Mouse (Mus musculus): Measurements from ENCODE around the gene Bach2.

Gene Bach2

DNA sequence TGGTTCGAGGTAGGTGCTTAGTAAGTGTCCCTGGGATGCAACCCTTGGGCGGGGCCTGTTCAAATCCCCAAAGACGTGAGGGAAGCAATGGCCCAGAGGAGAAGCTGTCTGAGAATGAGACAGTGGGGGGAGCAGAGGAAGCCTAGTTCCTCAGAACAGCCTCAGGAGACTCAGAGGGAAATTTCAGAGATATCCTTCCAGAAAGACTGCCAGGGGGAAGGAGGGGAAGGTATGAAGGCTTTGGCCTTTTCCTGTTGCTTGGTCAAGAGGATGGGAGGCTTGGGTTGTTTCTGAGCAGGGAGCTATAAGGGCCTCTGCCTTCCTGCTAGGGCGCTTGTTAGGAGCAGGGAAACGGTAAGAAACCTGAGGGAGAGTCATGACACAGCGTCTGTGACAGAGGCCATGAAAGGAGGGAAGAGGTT is 137.9 kb downstream of the Bach2 start:
- in situ Hi-C loops (cut with MboI, MseI): no loop called here

DNA sequence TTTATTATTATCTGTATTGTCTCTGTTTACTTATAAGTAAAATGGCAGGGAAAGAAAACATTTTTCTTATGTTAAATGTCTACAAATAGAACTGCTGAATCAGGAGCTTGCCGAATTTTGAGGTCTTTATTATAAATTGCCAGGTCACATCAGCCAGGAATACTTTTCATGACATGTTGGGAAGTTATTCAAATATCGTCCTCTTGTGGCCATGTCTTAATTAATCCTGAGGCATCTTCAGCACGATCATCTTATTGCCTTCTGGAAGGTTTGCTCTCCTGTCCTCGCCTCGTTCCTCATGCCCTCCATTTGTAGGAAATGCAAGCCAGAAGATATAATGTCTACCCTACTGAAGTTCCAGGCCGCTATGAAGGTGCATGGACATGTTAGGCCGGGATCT is 140.5 kb downstream of the Bach2 start:
- in situ Hi-C loops (cut with MboI, MseI): no loop called here

DNA sequence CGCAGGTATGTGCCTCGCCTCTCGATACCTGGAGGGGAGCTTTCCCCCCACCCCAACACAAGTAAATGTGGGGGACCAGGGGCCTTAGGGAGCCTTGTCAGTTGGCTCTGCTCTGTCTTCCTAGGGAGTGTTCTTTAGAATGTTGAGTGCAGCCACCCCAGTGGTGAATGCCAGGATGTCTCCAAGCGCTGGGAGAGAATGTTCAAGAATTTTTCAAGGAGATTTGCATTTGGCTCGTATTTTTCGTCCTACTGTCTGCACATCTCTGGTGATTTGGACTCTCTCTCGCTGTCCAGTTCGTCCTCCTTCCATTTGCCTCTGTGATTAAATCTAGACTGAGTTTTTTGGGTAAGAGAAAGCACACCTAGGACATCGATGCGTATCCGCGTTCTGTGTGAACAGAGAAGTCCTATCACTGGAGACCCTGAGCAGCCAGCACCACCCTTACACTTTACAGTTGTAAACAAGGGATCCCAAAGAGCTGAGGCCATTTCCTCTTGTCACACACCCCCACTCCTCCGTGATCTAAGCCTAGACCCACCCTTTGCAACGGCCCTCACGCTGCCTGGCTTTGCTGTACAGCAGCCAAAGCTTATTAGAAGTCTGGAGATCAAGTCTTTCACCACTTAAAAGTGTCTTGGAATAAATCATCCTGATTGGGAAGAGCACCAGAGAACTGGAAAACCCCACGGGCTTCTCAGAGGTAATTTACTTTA is 143.2 kb downstream of the Bach2 start:
- in situ Hi-C loops (cut with MboI, MseI): no loop called here

DNA sequence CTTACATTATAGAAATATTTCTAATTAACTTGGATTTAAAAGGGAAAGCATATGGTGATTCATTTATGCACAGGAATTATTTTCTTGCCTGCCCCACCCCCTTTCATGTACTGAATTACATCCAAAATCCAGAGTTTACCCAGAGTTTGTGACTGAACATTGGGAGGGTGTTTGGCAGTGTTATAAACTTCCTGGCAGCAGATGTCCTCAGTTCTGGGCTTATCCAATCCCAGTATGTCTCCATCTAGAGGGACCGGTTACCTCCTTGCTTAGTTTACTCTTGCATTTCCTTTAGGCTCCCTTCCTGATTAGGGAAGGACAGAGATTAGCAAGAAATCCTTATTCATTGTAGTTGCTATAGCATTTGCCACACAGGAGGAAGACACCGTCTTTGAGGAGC is 146.5 kb downstream of the Bach2 start:
- in situ Hi-C loops (cut with MboI, MseI): loop anchor here (5.0 kb wide), 1 partner anchor 37 kb away; no protein-coding TSS in a partner anchor

DNA sequence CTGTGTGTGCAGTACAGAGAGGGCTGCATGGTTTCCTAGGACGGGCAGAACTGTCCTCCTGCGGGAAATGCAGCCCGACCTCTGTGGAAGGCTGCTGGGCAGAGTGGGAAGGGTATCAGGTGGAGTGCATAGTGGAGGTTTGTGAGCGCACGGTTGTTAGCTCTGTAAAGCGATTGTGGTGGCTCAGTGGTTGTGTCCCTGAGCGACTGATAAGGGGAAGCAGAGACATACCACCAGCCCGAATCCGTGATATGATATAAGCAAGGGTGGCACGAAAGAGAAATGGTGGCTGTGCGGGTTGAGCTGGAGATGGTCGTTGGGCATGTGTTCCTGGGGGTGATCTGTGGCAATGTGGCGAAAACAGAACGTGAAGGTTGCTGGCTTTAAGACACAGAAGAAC is 147.0 kb downstream of the Bach2 start:
- in situ Hi-C loops (cut with MboI, MseI): loop anchor here (5.0 kb wide), 1 partner anchor 37 kb away; no protein-coding TSS in a partner anchor

DNA sequence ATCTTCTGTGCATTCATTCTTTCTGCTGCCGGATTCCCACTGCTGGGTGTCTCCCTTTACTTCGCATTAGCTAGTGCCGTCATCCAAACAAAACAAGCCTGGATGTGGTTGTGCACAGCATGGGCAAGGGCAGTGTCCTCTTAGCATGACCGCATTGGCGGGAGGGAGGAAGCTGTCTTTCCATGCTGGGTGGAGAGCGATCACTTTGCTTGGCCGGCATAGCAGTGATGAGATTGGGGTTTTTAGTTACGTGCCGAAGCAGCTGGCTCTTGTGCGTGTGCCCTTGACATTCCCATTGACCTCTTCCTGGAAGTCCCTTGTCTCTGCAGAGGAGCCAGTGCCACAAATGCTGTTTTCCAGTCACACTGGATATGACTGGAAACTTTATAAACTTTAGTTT is 147.7 kb downstream of the Bach2 start:
- in situ Hi-C loops (cut with MboI, MseI): loop anchor here (5.0 kb wide), 1 partner anchor 36 kb away; no protein-coding TSS in a partner anchor

DNA sequence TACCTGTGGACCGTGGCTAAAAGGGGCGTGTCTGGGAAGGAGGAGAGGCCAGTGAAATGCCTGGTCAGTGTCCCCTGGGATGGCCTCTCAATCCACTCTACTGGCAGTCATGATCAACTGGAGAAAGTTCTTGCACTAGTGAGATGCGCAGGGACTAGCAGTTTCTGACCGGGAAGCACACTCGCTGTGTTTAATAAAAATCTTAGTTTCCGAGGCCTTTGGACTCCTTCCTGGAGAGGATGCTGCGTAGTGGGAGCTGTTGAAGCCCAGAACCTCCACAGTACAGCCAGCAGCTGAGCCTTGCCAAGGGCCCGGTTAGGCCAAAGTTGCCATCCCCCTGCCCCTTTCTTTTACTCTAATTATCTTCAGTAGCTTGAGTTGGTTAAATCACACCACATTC is 148.3 kb downstream of the Bach2 start:
- in situ Hi-C loops (cut with MboI, MseI): loop anchor here (5.0 kb wide), 1 partner anchor 35 kb away; no protein-coding TSS in a partner anchor

DNA sequence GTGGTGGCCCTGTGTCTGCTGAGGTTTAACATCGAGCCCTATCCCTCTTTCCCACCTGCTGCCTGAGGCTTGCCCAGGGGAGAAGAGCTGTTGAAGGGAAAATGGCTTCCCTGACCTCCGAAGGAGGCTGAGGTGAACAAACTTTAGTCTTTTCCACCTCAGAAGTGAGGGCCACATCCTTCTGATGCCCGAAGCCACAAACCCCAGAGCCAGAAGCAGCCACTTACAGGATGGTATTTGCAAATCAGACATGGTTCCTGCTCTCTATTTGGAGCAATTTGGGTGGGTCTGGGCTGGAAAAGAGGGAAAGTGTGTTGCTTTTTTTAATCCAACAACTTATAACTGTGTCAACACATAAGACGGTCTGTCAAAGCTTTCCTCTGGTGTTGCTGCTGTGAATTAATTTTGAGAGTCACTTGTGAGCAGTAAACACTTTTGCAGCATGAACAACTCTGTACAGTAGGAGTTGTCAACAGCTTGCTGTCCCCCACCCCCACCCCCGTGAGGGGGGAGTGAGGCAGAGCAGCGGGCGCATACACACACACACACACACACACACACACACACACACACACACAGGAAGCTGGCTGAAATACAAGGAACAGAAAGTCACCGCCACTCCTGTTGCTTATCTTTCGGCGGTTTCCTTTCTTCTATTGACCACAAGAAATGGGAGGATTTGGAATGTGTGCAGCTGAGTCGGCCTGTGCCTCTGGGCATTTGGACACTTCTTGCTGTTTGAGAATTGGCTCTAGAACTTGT is 149.1 kb downstream of the Bach2 start:
- in situ Hi-C loops (cut with MboI, MseI): loop anchor here (5.0 kb wide), 1 partner anchor 35 kb away; no protein-coding TSS in a partner anchor

DNA sequence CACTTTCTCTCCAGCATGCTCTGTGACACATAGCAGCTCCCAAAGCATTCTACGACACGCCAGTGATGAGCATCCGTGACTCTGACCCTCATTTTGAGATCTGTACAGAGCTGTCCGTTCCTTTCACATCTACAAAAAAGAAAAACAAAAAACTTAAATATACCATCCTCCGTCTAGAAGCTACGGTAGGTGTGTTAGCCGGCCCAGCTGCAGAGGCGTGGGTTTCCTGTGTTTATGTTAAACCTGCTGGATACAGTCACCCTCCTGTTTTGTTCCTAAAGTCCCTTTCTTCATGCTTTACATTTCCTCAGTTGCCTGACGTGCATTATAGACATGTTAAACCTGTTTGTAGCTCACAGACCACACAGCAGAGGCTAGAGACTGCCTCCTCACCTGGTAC is 150.0 kb downstream of the Bach2 start:
- in situ Hi-C loops (cut with MboI, MseI): loop anchor here (5.0 kb wide), 1 partner anchor 34 kb away; no protein-coding TSS in a partner anchor

DNA sequence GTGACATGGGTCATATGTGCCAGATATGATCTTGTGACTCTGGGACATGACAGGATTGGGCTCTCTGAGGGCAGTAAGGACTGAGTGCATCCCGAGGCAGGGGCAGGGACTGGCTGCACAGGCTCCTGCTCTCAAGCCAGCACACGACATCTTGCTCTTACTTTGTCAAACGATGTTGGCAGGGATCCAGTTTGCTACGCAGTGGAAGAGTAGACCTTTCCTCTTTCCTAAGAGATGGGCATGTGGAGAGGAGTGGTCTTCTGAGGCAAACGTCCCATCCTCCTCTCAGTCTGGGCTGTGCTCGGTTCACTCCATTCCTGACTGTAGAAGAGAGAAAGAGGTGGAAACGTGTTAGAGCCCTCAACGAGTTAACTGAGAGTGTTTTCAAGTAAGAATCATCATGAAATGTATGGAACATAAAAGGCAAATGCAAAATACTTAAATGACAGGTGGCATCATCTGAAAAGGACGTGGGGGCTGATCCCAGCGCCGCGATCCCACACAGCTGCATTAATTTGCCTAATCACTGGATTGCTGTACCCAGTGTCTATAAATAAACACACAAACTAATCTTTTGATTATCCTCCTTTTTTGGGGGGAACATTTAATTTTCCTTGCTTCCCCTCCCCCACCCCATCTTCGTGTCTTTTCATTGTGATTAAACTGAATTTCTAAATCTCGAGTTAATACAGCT is 150.7 kb downstream of the Bach2 start:
- in situ Hi-C loops (cut with MboI, MseI): loop anchor here (5.0 kb wide), 1 partner anchor 33 kb away; no protein-coding TSS in a partner anchor

DNA sequence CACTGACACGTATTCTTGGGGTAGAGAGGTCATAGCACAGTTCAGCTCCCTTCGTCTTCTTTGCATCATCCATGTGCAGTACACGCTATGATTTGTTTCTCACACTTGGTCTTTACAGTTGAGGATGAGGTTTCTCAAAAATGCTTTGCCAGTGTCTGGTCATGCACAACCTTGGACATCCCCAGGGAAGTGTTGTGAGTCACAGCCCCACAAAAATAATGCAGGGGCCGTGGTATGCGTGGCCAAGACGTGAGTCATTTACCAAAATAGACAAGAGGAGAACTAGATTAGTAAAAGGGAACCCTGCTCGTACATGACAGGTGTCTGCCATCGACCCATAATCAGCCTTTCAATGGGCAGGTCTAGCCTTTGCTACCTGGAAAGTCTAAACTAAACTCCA is 152.7 kb downstream of the Bach2 start:
- in situ Hi-C loops (cut with MboI, MseI): no loop called here

DNA sequence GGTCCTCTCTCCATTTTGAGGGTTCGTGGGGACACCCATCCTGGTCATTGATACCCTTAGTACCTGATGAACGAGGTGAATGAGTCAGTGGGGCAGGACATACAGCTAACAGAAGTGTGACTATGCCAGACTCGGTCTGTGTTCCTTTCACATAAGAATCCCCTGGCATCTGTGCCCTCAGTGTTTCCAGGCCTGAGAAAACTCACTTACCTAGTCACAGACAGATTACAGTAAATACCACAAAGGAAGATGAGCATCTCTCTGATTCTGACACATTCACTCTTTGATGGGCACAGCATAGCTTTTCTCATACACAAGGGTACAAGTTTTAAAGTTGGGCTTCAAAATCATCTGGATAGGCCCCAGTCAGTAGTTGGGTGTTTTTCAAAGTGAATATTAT is 154.6 kb downstream of the Bach2 start:
- in situ Hi-C loops (cut with MboI, MseI): no loop called here

DNA sequence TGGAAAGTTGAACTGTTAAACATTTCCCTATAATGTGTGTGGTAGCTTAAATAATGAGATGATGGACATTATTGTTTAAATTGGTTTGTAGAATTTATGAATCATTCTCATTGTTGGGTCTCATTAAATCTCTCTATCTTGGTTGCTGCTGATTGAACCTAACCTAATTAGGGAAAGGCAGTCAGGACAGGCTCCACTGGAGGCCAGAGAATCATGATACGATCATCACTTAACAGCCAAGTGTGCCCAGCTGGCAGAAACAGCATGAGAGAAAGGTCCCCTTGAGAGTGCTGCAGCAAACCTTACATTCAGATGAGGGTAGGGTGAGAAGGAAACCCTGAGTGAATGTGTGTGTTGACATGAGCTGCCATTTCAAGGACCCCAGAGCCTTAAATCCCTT is 155.3 kb downstream of the Bach2 start:
- in situ Hi-C loops (cut with MboI, MseI): no loop called here

DNA sequence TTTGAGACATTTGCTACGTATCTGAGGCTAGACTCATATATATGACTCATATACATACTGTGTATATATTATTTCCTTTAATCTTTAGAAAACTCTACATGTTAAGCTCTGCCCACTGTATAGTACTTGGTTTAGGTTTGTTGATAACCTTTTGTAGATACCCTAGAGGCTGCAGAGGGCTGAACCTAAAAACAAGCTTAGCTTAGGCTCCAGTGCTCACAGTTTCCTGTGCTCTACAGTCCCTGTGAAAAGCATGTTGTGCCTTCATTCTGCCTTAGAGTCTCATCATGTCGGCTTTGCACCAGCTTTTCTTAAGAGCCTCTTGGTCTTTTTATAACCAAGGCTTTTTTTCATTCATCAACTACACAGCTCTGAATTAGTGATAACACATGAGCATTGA is 156.2 kb downstream of the Bach2 start:
- in situ Hi-C loops (cut with MboI, MseI): no loop called here

DNA sequence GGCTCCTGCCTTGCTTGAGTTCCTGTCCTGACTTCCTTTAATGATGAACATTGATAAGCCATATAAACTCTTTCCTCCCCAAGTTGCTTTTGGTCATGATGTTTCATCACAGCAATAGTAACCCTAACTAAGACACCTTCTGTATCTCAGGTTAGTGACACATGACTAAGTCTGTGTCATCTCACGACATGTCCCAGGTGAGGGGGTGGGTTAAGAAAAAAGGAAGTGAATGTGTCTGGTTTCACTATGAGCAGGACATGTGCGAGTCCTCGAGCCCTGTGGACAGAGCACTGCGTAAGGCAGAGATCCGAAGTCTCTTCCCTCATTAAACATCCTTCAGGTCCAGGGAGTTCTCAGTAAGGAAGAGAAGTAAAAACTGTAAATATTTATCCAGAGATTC is 162.9 kb downstream of the Bach2 start:
- in situ Hi-C loops (cut with MboI, MseI): no loop called here

DNA sequence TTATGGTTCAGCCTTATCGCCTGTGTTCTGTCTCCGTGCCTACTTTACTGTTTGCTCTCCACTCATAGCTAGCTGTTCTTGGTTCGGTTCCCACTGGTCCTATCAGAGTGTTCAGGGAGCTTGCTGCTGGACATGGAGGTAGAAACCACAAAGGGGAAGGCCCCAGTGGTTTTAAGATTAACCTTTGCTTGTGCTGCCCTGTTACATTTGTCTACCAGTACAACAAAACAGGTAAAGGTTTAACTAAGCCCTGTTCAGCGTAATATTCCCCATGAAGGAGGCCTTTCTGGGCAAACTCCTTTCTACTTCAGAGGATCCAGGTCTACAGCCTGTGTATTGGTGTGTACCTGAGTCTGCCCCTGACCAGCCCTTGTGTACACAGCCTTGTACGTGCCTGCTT is 164.9 kb downstream of the Bach2 start:
- in situ Hi-C loops (cut with MboI, MseI): no loop called here

DNA sequence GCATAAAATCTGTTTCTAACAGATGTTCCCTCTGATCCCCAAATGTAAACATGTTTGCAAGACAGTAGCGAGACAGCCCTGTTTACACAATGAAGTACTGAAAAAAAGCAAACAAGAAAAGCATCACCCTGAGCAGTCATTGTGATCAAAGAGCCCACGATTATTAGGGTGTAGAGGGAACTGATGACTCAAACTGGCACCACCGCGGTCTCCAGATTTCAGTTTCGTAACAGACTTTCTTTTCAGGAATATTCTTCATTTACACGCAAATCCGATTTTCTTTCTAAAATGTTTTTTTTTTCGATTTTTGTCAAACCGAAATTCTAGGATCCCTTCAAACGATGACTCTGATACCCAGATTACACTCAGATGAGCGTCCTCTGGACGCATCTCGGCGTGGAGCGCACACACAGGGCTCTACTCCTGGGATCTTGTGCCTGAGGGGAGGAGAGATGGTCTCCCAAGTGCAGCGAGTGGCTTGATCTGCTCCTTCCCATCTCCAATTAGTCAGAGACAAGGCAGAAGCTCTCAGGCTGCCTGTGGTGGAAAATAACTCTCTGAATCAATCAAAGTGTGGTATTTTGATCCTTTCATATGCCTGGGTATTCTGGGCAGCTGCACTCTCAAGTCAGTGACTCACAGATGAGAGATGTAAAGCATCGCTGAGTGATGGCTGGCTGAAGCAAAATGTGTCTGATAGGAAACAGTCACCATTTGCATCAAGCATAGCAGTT is 166.7 kb downstream of the Bach2 start:
- in situ Hi-C loops (cut with MboI, MseI): no loop called here

DNA sequence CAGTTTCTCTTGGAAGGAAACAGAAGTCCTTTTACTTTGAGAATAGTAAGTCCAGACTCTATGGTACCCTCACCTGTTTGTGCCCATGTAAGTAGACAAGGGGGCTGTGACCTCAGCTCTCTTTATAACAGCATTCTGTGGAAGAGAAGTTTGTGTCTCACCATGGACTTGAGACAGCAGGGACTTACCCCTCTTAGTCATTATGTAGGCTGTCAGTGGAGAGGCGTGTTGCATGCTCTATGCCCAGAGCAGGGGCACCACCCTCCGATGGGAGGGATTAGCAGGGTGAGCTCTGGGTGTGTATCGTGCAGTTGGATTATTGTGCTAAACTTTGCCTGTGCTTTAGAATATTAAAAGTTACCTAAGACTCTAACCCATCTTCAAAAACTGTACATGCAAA is 167.4 kb downstream of the Bach2 start:
- in situ Hi-C loops (cut with MboI, MseI): no loop called here

DNA sequence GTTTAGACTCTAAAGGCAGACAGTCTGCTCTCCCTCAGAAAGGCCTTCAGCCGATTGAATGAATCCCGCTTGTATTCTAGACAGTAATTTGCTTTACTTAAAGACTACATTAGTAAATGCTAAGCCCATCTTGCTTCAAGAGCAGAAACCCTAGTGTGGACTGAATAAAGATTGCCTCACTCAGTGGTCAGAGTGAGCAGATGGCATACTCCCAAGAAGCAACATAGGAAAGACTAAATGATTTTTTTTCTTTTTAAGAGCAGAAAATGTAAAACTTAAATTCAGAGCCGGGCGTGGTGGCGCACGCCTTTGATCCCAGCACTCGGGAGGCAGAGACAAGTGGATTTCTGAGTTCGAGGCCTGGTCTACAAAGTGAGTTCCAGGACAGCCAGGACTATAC is 169.9 kb downstream of the Bach2 start:
- in situ Hi-C loops (cut with MboI, MseI): no loop called here

DNA sequence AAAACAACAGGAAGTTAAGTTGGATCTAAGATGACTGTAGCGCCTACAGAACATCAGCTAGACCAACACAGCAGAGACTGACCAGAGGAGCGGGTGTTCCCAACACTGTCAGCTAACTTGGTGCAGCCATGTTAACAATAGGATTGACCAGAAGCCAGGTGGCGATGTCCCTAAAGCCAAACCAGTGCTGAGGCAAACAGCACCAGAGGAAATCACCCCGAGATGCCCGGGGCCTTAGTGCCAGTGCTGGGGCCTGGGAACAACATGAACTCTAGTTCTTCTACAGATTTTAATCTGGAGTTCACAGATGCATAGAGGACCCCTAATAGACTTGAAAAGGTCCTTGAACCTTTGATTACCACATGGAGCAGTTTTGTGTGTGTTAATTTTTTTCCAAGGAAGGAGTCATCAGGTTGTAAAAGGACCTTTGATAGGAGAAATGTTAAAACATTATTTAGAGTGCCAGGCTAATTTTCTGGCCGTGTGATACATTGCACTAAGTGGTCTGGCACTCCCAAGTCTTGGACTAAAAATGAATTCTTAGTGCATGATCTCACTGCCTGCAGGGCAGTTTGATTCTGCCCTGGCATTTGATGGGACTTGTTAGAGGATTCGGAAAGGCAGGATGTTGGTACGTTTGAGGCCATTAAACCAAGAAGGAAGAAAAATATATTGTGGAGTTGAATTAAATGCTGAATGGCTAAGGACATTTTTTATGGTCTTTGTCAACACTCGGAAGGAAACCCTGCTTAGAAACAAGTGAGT is 170.7 kb downstream of the Bach2 start:
- in situ Hi-C loops (cut with MboI, MseI): no loop called here

DNA sequence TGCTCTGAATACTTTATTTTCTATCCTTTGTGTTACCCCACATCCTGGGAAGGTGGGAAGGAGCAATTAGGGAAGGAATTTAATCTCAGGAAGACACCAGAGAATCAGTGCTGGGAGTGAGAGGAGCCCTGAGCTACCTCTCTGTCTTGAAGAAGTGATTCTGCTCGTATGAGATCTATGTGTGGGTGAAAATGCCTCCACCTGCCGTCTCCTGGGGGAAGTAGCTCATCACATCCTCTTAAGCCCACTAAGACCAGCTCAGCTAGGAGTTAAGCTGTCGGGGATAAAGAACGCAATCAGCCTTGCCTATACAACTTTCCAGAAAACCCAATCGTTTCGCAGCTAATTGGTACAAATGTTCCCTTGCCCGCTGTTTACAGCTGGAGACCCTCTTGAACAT is 174.5 kb downstream of the Bach2 start:
- in situ Hi-C loops (cut with MboI, MseI): no loop called here

Measured in regulatory T cell (primary cell).